Mouse (Mus musculus) midbrain, embryonic 16.5 days (tissue): ENCODE results near the gene Aktip. TPM values are rescaled to one million over a fixed set of nuclear protein-coding genes. Genes with fewer than 3 reads are reported as not detected.

Source experiments
- ATAC-seq: fragments of 200-750 bp; cut with Nextera tagmentation; 2 replicates; pipeline ENCODE4 v1.8.0; 2017; ENCODE audit warnings: moderate TSS enrichment
- H3K27ac ChIP-seq: fragments of 300-500 bp; sonication (generic); 2 replicates; pipeline ENCODE4 v1.5.1; 2014; ENCODE audit warnings: mild to moderate bottlenecking, low read length, mixed read lengths
- H3K27me3 ChIP-seq: fragments of 300-500 bp; sonication (generic); 2 replicates; pipeline ENCODE4 v1.6.1; 2014; ENCODE audit warnings: low read depth, low read length, mixed read lengths; ENCODE audit not compliant: control insufficient read depth, insufficient read depth
- H3K36me3 ChIP-seq: fragments of 300-500 bp; sonication (generic); 2 replicates; pipeline ENCODE4 v1.6.1; 2014; ENCODE audit warnings: mild to moderate bottlenecking, low read length, moderate library complexity, mixed read lengths; ENCODE audit not compliant: control insufficient read depth, insufficient read depth
- H3K4me1 ChIP-seq: fragments of 300-500 bp; sonication (generic); 2 replicates; pipeline ENCODE4 v1.6.1; 2014; ENCODE audit warnings: mild to moderate bottlenecking, low read length, mixed read lengths; ENCODE audit not compliant: control insufficient read depth, insufficient read depth
- H3K4me2 ChIP-seq: fragments of 300-500 bp; sonication (generic); 2 replicates; pipeline ENCODE4 v1.6.1; 2014; ENCODE audit warnings: mild to moderate bottlenecking, low read length, mixed read lengths
- H3K4me3 ChIP-seq: fragments of 300-500 bp; sonication (generic); 2 replicates; pipeline ENCODE4 v1.5.1; 2014; ENCODE audit warnings: low read depth, mild to moderate bottlenecking, low read length, moderate library complexity, mixed read lengths
- H3K9ac ChIP-seq: fragments of 300-500 bp; sonication (generic); 2 replicates; pipeline ENCODE4 v1.6.1; 2014; ENCODE audit warnings: low read depth, low read length, mixed read lengths
- H3K9me3 ChIP-seq: fragments of 300-500 bp; sonication (generic); replicated peaks from 2 replicates; pipeline ENCODE4 v1.6.1; 2014; ENCODE audit warnings: mild to moderate bottlenecking, low read length, mixed read lengths; ENCODE audit not compliant: control insufficient read depth, poor library complexity, severe bottlenecking
- WGBS: fragments of 180-500 bp; shearing (Covaris S2); extraction: QIAGEN DNeasy Blood & Tissue Kit; methylation state at CpG from one replicate; pipeline ENCODE4 v1.1.7; 2014; 5-methylcytosine and 5-hydroxymethylcytosine counted together
- polyA plus RNA-seq: library from polyadenylated mRNA; unstranded; fragments of >200 nt; fragmentation: Nextera tagmentation; extraction: Ambion mirVana; gene quantifications from 2 replicates; pipeline ENCODE4 v1.2.1, GENCODE M21; 2015

Gene Aktip
- polyA plus RNA-seq, 1 experiment from 2014 or later, result 141 TPM

GRCm38 (mm10) chr8:91198036-91198435 is 1.7 kb downstream of the Aktip start:
- 66% methylated on average over 3 of the region's 3 CpGs for WGBS
- no peak for ATAC-seq

GRCm38 (mm10) chr8:91197233-91197632 is 2.5 kb downstream of the Aktip start:
- Histone ChIP-seq H3K4me2 (no peak overlapping the region), H3K9me3 (no peaks in the 10 kb centered on the region), H3K9ac (no peak overlapping the region), H3K4me1 (no peaks in the 10 kb centered on the region), H3K4me3 (no peak overlapping the region), H3K36me3 (no peaks in the 10 kb centered on the region), H3K27ac (no peak overlapping the region), H3K27me3 (no peaks in the 10 kb centered on the region)
- WGBS, result 94% methylated on average over 5 of the region's 5 CpGs
- no peak for ATAC-seq

More at GRCm38 (mm10) chr8:91198036-91198435, 1.7 kb downstream of the Aktip start:
- Histone ChIP-seq H3K4me1 (no peaks in the 10 kb centered on the region), H3K4me2 (no peak overlapping the region), H3K9ac (no peak overlapping the region), H3K36me3 (no peaks in the 10 kb centered on the region), H3K27ac (no peak overlapping the region), H3K9me3 (no peaks in the 10 kb centered on the region), H3K27me3 (no peaks in the 10 kb centered on the region), H3K4me3 (no peak overlapping the region)

- H3K36me3 ChIP-seq, result no peaks in the 10 kb centered on the region
- 76% methylated on average over 12 of the region's 12 CpGs for WGBS
- no peak overlapping the region for H3K27ac ChIP-seq
- H3K9ac ChIP-seq, result no peak overlapping the region
- H3K9me3 ChIP-seq, result no peaks in the 10 kb centered on the region
- no peak overlapping the region for H3K4me2 ChIP-seq
- H3K4me1 ChIP-seq, result no peaks in the 10 kb centered on the region
- H3K27me3 ChIP-seq, result no peaks in the 10 kb centered on the region
- H3K4me3 ChIP-seq, result no peak overlapping the region
- ATAC-seq, result no peak
Measured at GRCm38 (mm10) chr8:91196661-91197060, 3.1 kb downstream of the Aktip start.

- peaks cover 4% of the 10 kb centered on the region for H3K27me3 ChIP-seq
- no peak for ATAC-seq
- 84% methylated on average over 2 of the region's 2 CpGs for WGBS
- H3K36me3 ChIP-seq, result no peaks in the 10 kb centered on the region
- no peak overlapping the region for H3K9ac ChIP-seq
- no peak overlapping the region for H3K4me3 ChIP-seq
- H3K9me3 ChIP-seq, result no peaks in the 10 kb centered on the region
- H3K27ac ChIP-seq, result no peak overlapping the region
- peaks cover 7% of the 10 kb centered on the region; the same call in 1 of the 2 replicates for H3K4me1 ChIP-seq
- no peak overlapping the region for H3K4me2 ChIP-seq
Measured at GRCm38 (mm10) chr8:91194081-91194480, 5.7 kb downstream of the Aktip start.

GRCm38 (mm10) chr8:91192941-91193340 is 6.8 kb downstream of the Aktip start:
- H3K27me3 ChIP-seq, result peaks cover 4% of the 10 kb centered on the region
- 91% methylated on average over 5 of the region's 5 CpGs for WGBS
- no peak for ATAC-seq

GRCm38 (mm10) chr8:91190816-91191340 is 8.9 kb downstream of the Aktip start:
- Histone ChIP-seq H3K4me1 (peaks cover 7% of the 10 kb centered on the region; the same call in 1 of the 2 replicates), H3K4me3 (no peak overlapping the region), H3K27me3 (peaks cover 4% of the 10 kb centered on the region), H3K9ac (no peak overlapping the region), H3K9me3 (no peaks in the 10 kb centered on the region; the same call in 1 of the 2 replicates), H3K27ac (no peak overlapping the region), H3K4me2 (no peak overlapping the region; the same call in 1 of the 2 replicates), H3K36me3 (no peaks in the 10 kb centered on the region)
- 5% methylated on average over 17 of the region's 17 CpGs for WGBS
- peak; percentile 89; the same call in 1 of the 2 replicates for ATAC-seq

More at GRCm38 (mm10) chr8:91192941-91193340, 6.8 kb downstream of the Aktip start:
- no peak overlapping the region for H3K27ac ChIP-seq
- H3K4me3 ChIP-seq, result no peak overlapping the region
- no peak overlapping the region for H3K4me2 ChIP-seq
- H3K9ac ChIP-seq, result no peak overlapping the region
- peaks cover 7% of the 10 kb centered on the region; the same call in 1 of the 2 replicates for H3K4me1 ChIP-seq
- no peaks in the 10 kb centered on the region for H3K36me3 ChIP-seq
- H3K9me3 ChIP-seq, result no peaks in the 10 kb centered on the region

GRCm38 (mm10) chr8:91188152-91188551 is 11.6 kb downstream of the Aktip start:
- Histone ChIP-seq H3K9me3 (peaks cover 5% of the 10 kb centered on the region; the same call in 1 of the 2 replicates), H3K36me3 (no peaks in the 10 kb centered on the region), H3K27me3 (peaks cover 4% of the 10 kb centered on the region), H3K4me2 (no peak overlapping the region), H3K9ac (no peak overlapping the region), H3K27ac (no peak overlapping the region), H3K4me1 (peaks cover 7% of the 10 kb centered on the region; the same call in 1 of the 2 replicates), H3K4me3 (no peak overlapping the region)
- ATAC-seq, result no peak
- WGBS, result 72% methylated on average over 10 of the region's 11 CpGs

- Histone ChIP-seq H3K4me1 (peaks cover 7% of the 10 kb centered on the region; the same call in 1 of the 2 replicates), H3K27me3 (peaks cover 4% of the 10 kb centered on the region), H3K9me3 (peaks cover 5% of the 10 kb centered on the region; the same call in 1 of the 2 replicates), H3K27ac (no peak overlapping the region), H3K36me3 (no peaks in the 10 kb centered on the region), H3K9ac (no peak overlapping the region), H3K4me2 (no peak overlapping the region), H3K4me3 (no peak overlapping the region)
- ATAC-seq, result no peak
- 88% methylated on average over 12 of the region's 12 CpGs for WGBS
Measured at GRCm38 (mm10) chr8:91186372-91186771, 13.4 kb downstream of the Aktip start.

- Histone ChIP-seq H3K36me3 (no peaks in the 10 kb centered on the region), H3K9ac (no peak overlapping the region), H3K9me3 (no peaks in the 10 kb centered on the region), H3K4me3 (no peak overlapping the region), H3K27ac (no peak overlapping the region), H3K27me3 (no peaks in the 10 kb centered on the region), H3K4me1 (no peaks in the 10 kb centered on the region), H3K4me2 (no peak overlapping the region)
- ATAC-seq, result no peak
- 60% methylated on average over 1 of the region's 1 CpGs for WGBS
Measured at GRCm38 (mm10) chr8:91177708-91178107, 22.1 kb downstream of the Aktip start.
